In the genomic region with DNA sequence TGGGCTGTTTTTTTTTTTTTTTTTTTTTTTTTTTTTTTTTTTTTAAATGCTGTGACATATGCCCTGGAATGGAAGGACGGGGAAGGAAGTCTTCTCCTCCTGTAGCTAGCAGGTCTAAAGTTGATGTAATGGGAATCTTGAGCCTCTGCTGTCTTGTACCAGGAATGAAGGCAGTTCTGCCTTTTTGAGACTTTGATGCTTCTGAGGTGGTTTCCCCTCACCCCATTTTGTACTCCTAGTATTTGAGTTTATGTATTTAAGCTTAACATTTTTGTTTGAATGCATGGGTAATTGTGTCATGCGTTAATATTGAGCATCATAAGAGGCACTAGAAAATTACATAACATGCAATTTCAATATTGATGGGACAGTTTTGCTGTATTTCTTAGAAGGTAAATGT, we compare ENCODE assay signal across 8 mouse cellular contexts. TPM values are rescaled to one million over a fixed set of nuclear protein-coding genes. Genes with fewer than 3 reads are reported as not detected.
DNase-seq lines count a peak whose midpoint lies in the region; ATAC-seq and TF ChIP-seq lines count a peak whose summit lies in the region.

No protein-coding gene starts in this region.

- no peak for ATAC-seq in heart, embryonic 12.5 days (ENCODE audit: insufficient number of reproducible peaks, low FRiP score)
- ATAC-seq in liver, embryonic 15.5 days (ENCODE audit: insufficient read depth), result no peak
- no peak for ATAC-seq in megakaryocyte-erythroid progenitor cell, adult 5-6 weeks (replicated peaks; ENCODE audit: low FRiP score, low TSS enrichment, poor library complexity, severe bottlenecking)
- no peak for ATAC-seq in granulocyte monocyte progenitor cell, adult 5-6 weeks (replicated peaks; ENCODE audit: poor library complexity, severe bottlenecking)

- 68% methylated on average over 2 of the region's 2 CpGs for WGBS in heart, embryonic 12.5 days
- WGBS in liver, embryonic 15.5 days (ENCODE audit: insufficient replicate concordance), result 51% methylated on average over 2 of the region's 2 CpGs

- TF ChIP-seq CTCF in testis, adult 2 months (IDR thresholded peaks at IDR 0.05; ENCODE audit: control insufficient read depth, insufficient read depth, insufficient replicate concordance, low read depth, low read length), result no peak

- H3K4me1 ChIP-seq in heart, embryonic 12.5 days (replicated peaks), result peaks cover 20% of the 10 kb centered on the region
- peaks cover 2% of the 10 kb centered on the region; the same call in 1 of the 2 replicates for H3K4me1 ChIP-seq in testis, adult 2 months (ENCODE audit: control insufficient read depth, insufficient read depth, low read length)
- H3K4me1 ChIP-seq in liver, embryonic 15.5 days (replicated peaks), result peaks cover 53% of the 10 kb centered on the region

- H3K4me2 ChIP-seq in heart, embryonic 12.5 days, result peak overlapping the region; percentile 52
- H3K4me2 ChIP-seq in liver, embryonic 15.5 days, result peak overlapping the region; percentile 65

- no peak overlapping the region for H3K27ac ChIP-seq in heart, embryonic 12.5 days (ENCODE audit: poor library complexity, severe bottlenecking)
- no peak overlapping the region for H3K27ac ChIP-seq in testis, adult 2 months (ENCODE audit: control insufficient read depth, insufficient read depth, low read depth, low read length)
- H3K27ac ChIP-seq in liver, embryonic 15.5 days (replicated peaks), result no peak overlapping the region

- H3K9me3 ChIP-seq in heart, embryonic 12.5 days (replicated peaks), result no peaks in the 10 kb centered on the region
- no peaks in the 10 kb centered on the region for H3K9me3 ChIP-seq in liver, embryonic 15.5 days (replicated peaks)

- H3K27me3 ChIP-seq in heart, embryonic 12.5 days (replicated peaks), result no peaks in the 10 kb centered on the region
- H3K27me3 ChIP-seq in testis, adult 2 months (ENCODE audit: control insufficient read depth, insufficient read depth, low read length), result no peaks in the 10 kb centered on the region
- H3K27me3 ChIP-seq in liver, embryonic 15.5 days, result no peaks in the 10 kb centered on the region

- H3K9ac ChIP-seq in heart, embryonic 12.5 days, result no peak overlapping the region
- H3K9ac ChIP-seq in liver, embryonic 15.5 days, result peak overlapping the region; percentile 48; the same call in 1 of the 2 replicates

- H3K36me3 ChIP-seq in heart, embryonic 12.5 days, result peaks cover 21% of the 10 kb centered on the region
- H3K36me3 ChIP-seq in testis, adult 2 months (ENCODE audit: control insufficient read depth, insufficient read depth, low read length), result no peaks in the 10 kb centered on the region; the same call in 1 of the 2 replicates
- H3K36me3 ChIP-seq in liver, embryonic 15.5 days (replicated peaks), result peaks cover 26% of the 10 kb centered on the region

- no peak for TF ChIP-seq POLR2A in testis, adult 2 months (IDR thresholded peaks at IDR 0.05; ENCODE audit: control insufficient read depth, low read depth, low read length)

- H3K4me3 ChIP-seq in heart, embryonic 12.5 days, result no peak overlapping the region
- peak overlapping the region; percentile 42; the same call in 1 of the 2 replicates for H3K4me3 ChIP-seq in testis, adult 2 months (ENCODE audit: control insufficient read depth, low read depth, low read length)
- H3K4me3 ChIP-seq in liver, embryonic 15.5 days (replicated peaks), result peak overlapping the region; percentile 49

- DNase-seq in heart, adult 9 months (ENCODE audit: low spot score in 2 of 2), result no peak
- DNase-seq in testis, postnatal 14 days (ENCODE audit: low spot score), result no peak
- no peak for DNase-seq in ovary, postnatal 14 days (ENCODE audit: low spot score)

RNA-seq across cellular contexts. Expression of a gene that starts 14.4 kb away (rescaled TPM):
- polyA plus RNA-seq in heart, embryonic 12.5 days (2016; fragmentation: Nextera tagmentation; extraction: Ambion mirVana), result 51.0 and 51.5 TPM in 2 replicates
- polyA plus RNA-seq in testis, adult 2 months (2012; rRNA removed), result 15.9 and 16.8 TPM in 2 replicates
- 14.6 and 17.7 TPM in 2 replicates for polyA plus RNA-seq in liver, embryonic 15.5 days (2015; fragmentation: Nextera tagmentation; extraction: Ambion mirVana)
- total RNA-seq in megakaryocyte-erythroid progenitor cell, adult 5-6 weeks (2014; fragmentation: Nextera tagmentation), result 121 and 135 TPM in 2 replicates
- 50.3 and 61.7 TPM in 2 replicates for total RNA-seq in megakaryocyte-erythroid progenitor cell, adult 5-6 weeks (2017)
- 94.1 and 126 TPM in 2 replicates for total RNA-seq in granulocyte monocyte progenitor cell, adult 5-6 weeks (2014; fragmentation: Nextera tagmentation)
- total RNA-seq in granulocyte monocyte progenitor cell, adult 5-6 weeks (2017), result 32.3 and 43.4 TPM in 2 replicates
